Mouse (Mus musculus): ENCODE measurements at regions not wholly inside any gene's neighbourhood (a gene's known extent, or its start where the extent isn't known, plus 50 kb on each side); places are given as distances from the start of the nearest gene placed in this dataset.

GRCm38 (mm10) chr16:21357433-21357832, 65.5 kb upstream of the Vps8 start:
- peak overlapping the region in 1 of 2 experiments; percentile 33; a peak in 2 of 4 replicates for H3K4me3 ChIP-seq (ENCODE audit: insufficient read depth in 1 of 2, low read depth in 2 of 2, low read length in 2 of 2)
- H3K4me2 ChIP-seq (ENCODE audit: low read depth): peak overlapping the region; percentile 79
- H3K27me3 ChIP-seq (ENCODE audit: control insufficient read depth, insufficient read depth, low read length): no peaks in the 10 kb centered on the region
- no peaks in the 10 kb centered on the region for H3K36me3 ChIP-seq (replicated peaks; ENCODE audit: control insufficient read depth, insufficient read depth, low read depth)
- 3% methylated on average over 5 of the region's 5 CpGs for WGBS (ENCODE audit: insufficient replicate concordance)
- ATAC-seq (ENCODE audit: insufficient read depth) (peak; percentile 80), DNase-seq (ENCODE audit: low read depth in 3 of 3, low spot score in 3 of 3) (peak; percentile 78 to 80 (median 78))
- peaks cover 56 to 61% of the 10 kb centered on the region in 2 experiments for H3K4me1 ChIP-seq (replicated peaks; ENCODE audit: control insufficient read depth in 2 of 2, insufficient read depth in 2 of 2, low read length in 1 of 2)
- no peaks in the 10 kb centered on the region for H3K9me3 ChIP-seq (ENCODE audit: control insufficient read depth, low read length)
- peak overlapping the region; percentile 99 for H3K27ac ChIP-seq
- TF ChIP-seq EP300 (IDR thresholded peaks at IDR 0.05; ENCODE audit: low read depth): peak; percentile 90
- TF ChIP-seq CTCF (IDR thresholded peaks at IDR 0.05; ENCODE audit: low read depth): no peak
- peak overlapping the region; percentile 78 for H3K9ac ChIP-seq (replicated peaks)

GRCm38 (mm10) chr16:21358313-21358920, 64.5 kb upstream of the Vps8 start:
- peaks cover 56 to 61% of the 10 kb centered on the region in 2 experiments for H3K4me1 ChIP-seq (replicated peaks; ENCODE audit: control insufficient read depth in 2 of 2, insufficient read depth in 2 of 2, low read length in 1 of 2)
- peak overlapping the region; percentile 78 for H3K9ac ChIP-seq (replicated peaks)
- WGBS (ENCODE audit: insufficient replicate concordance): 15% methylated on average over 12 of the region's 12 CpGs
- no peaks in the 10 kb centered on the region for H3K27me3 ChIP-seq (ENCODE audit: control insufficient read depth, insufficient read depth, low read length)
- TF ChIP-seq CTCF (IDR thresholded peaks at IDR 0.05; ENCODE audit: low read depth) (no peak), EP300 (IDR thresholded peaks at IDR 0.05; ENCODE audit: low read depth) (no peak)
- no peaks in the 10 kb centered on the region for H3K9me3 ChIP-seq (ENCODE audit: control insufficient read depth, low read length)
- no peaks in the 10 kb centered on the region for H3K36me3 ChIP-seq (replicated peaks; ENCODE audit: control insufficient read depth, insufficient read depth, low read depth)
- H3K4me3 ChIP-seq (ENCODE audit: insufficient read depth in 1 of 2, low read depth in 2 of 2, low read length in 2 of 2): peak overlapping the region; percentile 31 to 40
- H3K27ac ChIP-seq: peak overlapping the region; percentile 99
- H3K4me2 ChIP-seq (ENCODE audit: low read depth): peak overlapping the region; percentile 79
- DNase-seq (ENCODE audit: low read depth in 3 of 3, low spot score in 3 of 3) (peak in 1 of 3 experiments; percentile 50), ATAC-seq (ENCODE audit: insufficient read depth) (peak; percentile 17)

- WGBS (ENCODE audit: insufficient replicate concordance): 10% methylated on average over 4 of the region's 4 CpGs
- peaks cover 56 to 59% of the 10 kb centered on the region in 2 experiments for H3K4me1 ChIP-seq (replicated peaks; ENCODE audit: control insufficient read depth in 2 of 2, insufficient read depth in 2 of 2, low read length in 1 of 2)
- no peaks in the 10 kb centered on the region for H3K9me3 ChIP-seq (ENCODE audit: control insufficient read depth, low read length)
- H3K4me2 ChIP-seq (ENCODE audit: low read depth): peak overlapping the region; percentile 79
- H3K9ac ChIP-seq (replicated peaks): peak overlapping the region; percentile 78; the same call in 1 of the 2 replicates
- peak overlapping the region in 1 of 2 experiments; percentile 31; a peak in 1 of 4 replicates for H3K4me3 ChIP-seq (ENCODE audit: insufficient read depth in 1 of 2, low read depth in 2 of 2, low read length in 2 of 2)
- H3K27me3 ChIP-seq (ENCODE audit: control insufficient read depth, insufficient read depth, low read length): no peaks in the 10 kb centered on the region
- TF ChIP-seq CTCF (IDR thresholded peaks at IDR 0.05; ENCODE audit: low read depth) (peak; percentile 61), EP300 (IDR thresholded peaks at IDR 0.05; ENCODE audit: low read depth) (peak; percentile 43)
- ATAC-seq (ENCODE audit: insufficient read depth) (peak; percentile 85), DNase-seq (ENCODE audit: low read depth in 3 of 3, low spot score in 3 of 3) (peak; percentile 81 to 82 (median 81))
- no peaks in the 10 kb centered on the region for H3K36me3 ChIP-seq (replicated peaks; ENCODE audit: control insufficient read depth, insufficient read depth, low read depth)
- peak overlapping the region; percentile 99 for H3K27ac ChIP-seq
Observed at GRCm38 (mm10) chr16:21359459-21359858, 63.5 kb upstream of the Vps8 start.

GRCm38 (mm10) chr16:21361406-21361805, 61.5 kb upstream of the Vps8 start:
- Histone ChIP-seq H3K27me3 (ENCODE audit: control insufficient read depth, insufficient read depth, low read length) (no peaks in the 10 kb centered on the region), H3K4me1 (replicated peaks; ENCODE audit: control insufficient read depth in 2 of 2, insufficient read depth in 2 of 2, low read length in 1 of 2) (peaks cover 44 to 46% of the 10 kb centered on the region in 2 experiments), H3K9ac (replicated peaks) (no peak overlapping the region), H3K4me2 (ENCODE audit: low read depth) (no peak overlapping the region), H3K9me3 (ENCODE audit: control insufficient read depth, low read length) (no peaks in the 10 kb centered on the region), H3K27ac (no peak overlapping the region), H3K36me3 (replicated peaks; ENCODE audit: control insufficient read depth, insufficient read depth, low read depth) (no peaks in the 10 kb centered on the region), H3K4me3 (ENCODE audit: insufficient read depth in 1 of 2, low read depth in 2 of 2, low read length in 2 of 2) (no peak overlapping the region)
- TF ChIP-seq EP300 (IDR thresholded peaks at IDR 0.05; ENCODE audit: low read depth): no peak
- TF ChIP-seq CTCF (IDR thresholded peaks at IDR 0.05; ENCODE audit: low read depth): no peak; the same call in 1 of the 2 replicates
- ATAC-seq (ENCODE audit: insufficient read depth) (no peak), DNase-seq (ENCODE audit: low read depth in 3 of 3, low spot score in 3 of 3) (no peak)
- WGBS (ENCODE audit: insufficient replicate concordance): 48% methylated on average over 2 of the region's 2 CpGs

GRCm38 (mm10) chr16:21362663-21363367, 60.1 kb upstream of the Vps8 start:
- H3K9me3 ChIP-seq (ENCODE audit: control insufficient read depth, low read length): no peaks in the 10 kb centered on the region
- no peak overlapping the region for H3K9ac ChIP-seq (replicated peaks)
- H3K4me1 ChIP-seq (replicated peaks; ENCODE audit: control insufficient read depth in 2 of 2, insufficient read depth in 2 of 2, low read length in 1 of 2): peaks cover 31 to 32% of the 10 kb centered on the region in 2 experiments
- no peaks in the 10 kb centered on the region; the same call in 1 of the 2 replicates for H3K27me3 ChIP-seq (ENCODE audit: control insufficient read depth, insufficient read depth, low read length)
- no peaks in the 10 kb centered on the region for H3K36me3 ChIP-seq (replicated peaks; ENCODE audit: control insufficient read depth, insufficient read depth, low read depth)
- ATAC-seq (ENCODE audit: insufficient read depth) (no peak), DNase-seq (ENCODE audit: low read depth in 3 of 3, low spot score in 3 of 3) (no peak)
- 66% methylated on average over 12 of the region's 12 CpGs for WGBS (ENCODE audit: insufficient replicate concordance)
- no peak overlapping the region for H3K4me2 ChIP-seq (ENCODE audit: low read depth)
- TF ChIP-seq EP300 (IDR thresholded peaks at IDR 0.05; ENCODE audit: low read depth) (no peak), CTCF (IDR thresholded peaks at IDR 0.05; ENCODE audit: low read depth) (no peak)
- H3K4me3 ChIP-seq (ENCODE audit: insufficient read depth in 1 of 2, low read depth in 2 of 2, low read length in 2 of 2): no peak overlapping the region
- H3K27ac ChIP-seq: no peak overlapping the region

Measured in liver, embryonic 14.5 days (tissue).